Mouse (Mus musculus): ENCODE data around the gene Fgf18. TPM values are rescaled to one million over a fixed set of nuclear protein-coding genes. Genes with fewer than 3 reads are reported as not detected.

Fgf18 gene
- polyA plus RNA-seq, 1 experiment from 2014 or later = 7.2 TPM

GRCm38 (mm10) chr11:33088181-33088580, 59.0 kb downstream of the Fgf18 start:
- no peaks in the 10 kb centered on the region for H3K27me3 ChIP-seq (replicated peaks; ENCODE audit: control insufficient read depth, insufficient read depth, low read length)
- H3K4me2 ChIP-seq (ENCODE audit: low read length) = no peak overlapping the region
- WGBS = 47% methylated on average over 1 of the region's 1 CpGs
- no peaks in the 10 kb centered on the region for H3K36me3 ChIP-seq (ENCODE audit: control insufficient read depth, insufficient read depth, low read length)
- no peaks in the 10 kb centered on the region for H3K4me1 ChIP-seq (ENCODE audit: control insufficient read depth, insufficient read depth, low read depth, low read length)
- no peak for ATAC-seq
- H3K4me3 ChIP-seq (ENCODE audit: low read length) = no peak overlapping the region
- H3K9ac ChIP-seq (ENCODE audit: low read depth, low read length) = no peak overlapping the region
- H3K27ac ChIP-seq (ENCODE audit: low read depth, low read length) = no peak overlapping the region
- no peaks in the 10 kb centered on the region for H3K9me3 ChIP-seq (ENCODE audit: control insufficient read depth, low read length)

DNA sequence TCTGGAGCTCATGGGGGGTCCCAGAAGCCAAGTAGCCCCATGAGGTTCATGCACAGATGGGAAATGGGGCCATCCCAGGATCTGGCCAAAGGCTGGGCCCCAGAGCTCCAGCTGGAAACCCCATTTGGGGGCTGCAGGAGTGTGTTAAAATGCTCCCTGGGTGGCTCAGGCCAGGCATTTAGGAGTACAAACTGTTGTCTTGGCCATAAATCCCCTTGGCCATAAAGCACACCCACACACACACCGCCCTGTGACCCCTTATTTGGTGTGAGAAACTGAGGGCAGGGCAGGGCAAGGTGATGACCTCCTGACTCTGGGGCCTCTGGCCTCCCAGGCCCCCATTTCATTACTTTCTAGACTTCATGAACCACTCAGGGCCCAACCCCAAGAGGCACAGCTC, 61.2 kb downstream of the Fgf18 start:
- H3K27ac ChIP-seq (ENCODE audit: low read depth, low read length) = no peak overlapping the region
- H3K4me3 ChIP-seq (ENCODE audit: low read length) = no peak overlapping the region
- H3K9me3 ChIP-seq (ENCODE audit: control insufficient read depth, low read length) = no peaks in the 10 kb centered on the region
- H3K9ac ChIP-seq (ENCODE audit: low read depth, low read length) = no peak overlapping the region
- H3K36me3 ChIP-seq (ENCODE audit: control insufficient read depth, insufficient read depth, low read length) = no peaks in the 10 kb centered on the region
- H3K4me2 ChIP-seq (ENCODE audit: low read length) = no peak overlapping the region
- no peak for ATAC-seq
- no peaks in the 10 kb centered on the region for H3K27me3 ChIP-seq (replicated peaks; ENCODE audit: control insufficient read depth, insufficient read depth, low read length)
- WGBS = 85% methylated on average over 1 of the region's 1 CpGs
- no peaks in the 10 kb centered on the region for H3K4me1 ChIP-seq (ENCODE audit: control insufficient read depth, insufficient read depth, low read depth, low read length)

- H3K4me3 ChIP-seq (ENCODE audit: low read length) = no peak overlapping the region
- H3K9ac ChIP-seq (ENCODE audit: low read depth, low read length) = no peak overlapping the region
- 92% methylated on average over 4 of the region's 4 CpGs for WGBS
- no peaks in the 10 kb centered on the region for H3K4me1 ChIP-seq (ENCODE audit: control insufficient read depth, insufficient read depth, low read depth, low read length)
- no peaks in the 10 kb centered on the region for H3K9me3 ChIP-seq (ENCODE audit: control insufficient read depth, low read length)
- ATAC-seq = no peak
- no peak overlapping the region for H3K4me2 ChIP-seq (ENCODE audit: low read length)
- H3K27ac ChIP-seq (ENCODE audit: low read depth, low read length) = no peak overlapping the region
- no peaks in the 10 kb centered on the region for H3K36me3 ChIP-seq (ENCODE audit: control insufficient read depth, insufficient read depth, low read length)
- H3K27me3 ChIP-seq (replicated peaks; ENCODE audit: control insufficient read depth, insufficient read depth, low read length) = no peaks in the 10 kb centered on the region
Observed at GRCm38 (mm10) chr11:33085514-33085913, 61.7 kb downstream of the Fgf18 start.

DNA sequence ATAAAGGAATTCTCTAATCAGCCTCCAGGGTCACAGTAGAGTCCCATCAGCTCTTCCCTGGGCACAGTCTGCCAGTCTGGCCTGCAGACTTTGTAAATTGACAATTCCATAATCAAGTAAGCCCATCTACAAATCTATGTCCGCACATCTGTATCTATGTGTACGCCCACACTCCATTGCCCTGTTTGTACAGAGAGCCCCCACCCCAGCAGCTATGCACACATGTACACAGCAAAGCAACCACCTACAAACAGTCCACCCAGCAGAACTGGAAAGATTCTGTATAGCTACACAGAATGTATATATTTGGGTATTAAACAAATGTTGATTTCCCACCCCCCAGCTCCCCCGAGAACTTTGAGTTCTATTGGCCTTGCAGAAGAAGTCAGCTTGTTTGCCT, 62.1 kb downstream of the Fgf18 start:
- 99% methylated on average over 3 of the region's 3 CpGs for WGBS
- ATAC-seq = no peak

DNA sequence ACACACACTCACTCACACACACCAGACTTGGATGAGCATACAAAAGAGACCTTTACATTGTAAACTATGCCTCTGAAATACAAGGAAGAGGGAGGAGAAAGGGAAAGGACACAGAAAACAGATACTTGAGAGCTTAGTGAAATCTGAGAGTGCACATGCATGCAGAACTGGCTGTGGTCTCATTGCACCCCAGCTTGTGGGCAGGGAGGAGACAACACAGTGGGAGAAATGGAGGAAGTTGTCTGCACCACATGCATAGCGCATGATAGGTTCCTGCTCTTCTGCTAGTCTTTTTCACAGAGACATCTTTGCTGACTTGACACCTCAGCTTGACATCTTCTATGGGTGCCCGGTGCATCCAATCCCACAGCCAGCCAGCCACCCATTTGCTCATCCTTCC, 63.2 kb downstream of the Fgf18 start:
- H3K27me3 ChIP-seq (replicated peaks; ENCODE audit: control insufficient read depth, insufficient read depth, low read length) = no peaks in the 10 kb centered on the region
- H3K4me1 ChIP-seq (ENCODE audit: control insufficient read depth, insufficient read depth, low read depth, low read length) = no peaks in the 10 kb centered on the region
- no peak overlapping the region for H3K9ac ChIP-seq (ENCODE audit: low read depth, low read length)
- no peak overlapping the region for H3K4me3 ChIP-seq (ENCODE audit: low read length)
- no peak overlapping the region for H3K4me2 ChIP-seq (ENCODE audit: low read length)
- 74% methylated on average over 2 of the region's 2 CpGs for WGBS
- ATAC-seq = no peak
- H3K27ac ChIP-seq (ENCODE audit: low read depth, low read length) = no peak overlapping the region
- H3K36me3 ChIP-seq (ENCODE audit: control insufficient read depth, insufficient read depth, low read length) = no peaks in the 10 kb centered on the region
- no peaks in the 10 kb centered on the region for H3K9me3 ChIP-seq (ENCODE audit: control insufficient read depth, low read length)

More for the DNA sequence above, 62.1 kb downstream of the Fgf18 start:
- no peaks in the 10 kb centered on the region for H3K36me3 ChIP-seq (ENCODE audit: control insufficient read depth, insufficient read depth, low read length)
- H3K9me3 ChIP-seq (ENCODE audit: control insufficient read depth, low read length) = no peaks in the 10 kb centered on the region
- H3K4me3 ChIP-seq (ENCODE audit: low read length) = no peak overlapping the region
- H3K9ac ChIP-seq (ENCODE audit: low read depth, low read length) = no peak overlapping the region
- no peaks in the 10 kb centered on the region for H3K4me1 ChIP-seq (ENCODE audit: control insufficient read depth, insufficient read depth, low read depth, low read length)
- H3K27ac ChIP-seq (ENCODE audit: low read depth, low read length) = no peak overlapping the region
- H3K27me3 ChIP-seq (replicated peaks; ENCODE audit: control insufficient read depth, insufficient read depth, low read length) = no peaks in the 10 kb centered on the region
- no peak overlapping the region for H3K4me2 ChIP-seq (ENCODE audit: low read length)

- 85% methylated on average over 3 of the region's 3 CpGs for WGBS
- H3K4me1 ChIP-seq (ENCODE audit: control insufficient read depth, insufficient read depth, low read depth, low read length) = peaks cover 6% of the 10 kb centered on the region
- no peaks in the 10 kb centered on the region for H3K27me3 ChIP-seq (replicated peaks; ENCODE audit: control insufficient read depth, insufficient read depth, low read length)
- ATAC-seq = no peak
- no peak overlapping the region for H3K27ac ChIP-seq (ENCODE audit: low read depth, low read length)
- no peak overlapping the region for H3K9ac ChIP-seq (ENCODE audit: low read depth, low read length)
- H3K9me3 ChIP-seq (ENCODE audit: control insufficient read depth, low read length) = no peaks in the 10 kb centered on the region
- no peak overlapping the region for H3K4me3 ChIP-seq (ENCODE audit: low read length)
- H3K4me2 ChIP-seq (ENCODE audit: low read length) = no peak overlapping the region
- H3K36me3 ChIP-seq (ENCODE audit: control insufficient read depth, insufficient read depth, low read length) = no peaks in the 10 kb centered on the region
Observed at GRCm38 (mm10) chr11:33081175-33081574, 66.0 kb downstream of the Fgf18 start.

GRCm38 (mm10) chr11:33080046-33080808, 67.0 kb downstream of the Fgf18 start:
- H3K27me3 ChIP-seq (replicated peaks; ENCODE audit: control insufficient read depth, insufficient read depth, low read length) = no peaks in the 10 kb centered on the region
- no peak overlapping the region for H3K27ac ChIP-seq (ENCODE audit: low read depth, low read length)
- no peak for ATAC-seq
- H3K4me1 ChIP-seq (ENCODE audit: control insufficient read depth, insufficient read depth, low read depth, low read length) = peaks cover 9% of the 10 kb centered on the region
- 65% methylated on average over 16 of the region's 16 CpGs for WGBS
- H3K9me3 ChIP-seq (ENCODE audit: control insufficient read depth, low read length) = no peaks in the 10 kb centered on the region
- no peaks in the 10 kb centered on the region for H3K36me3 ChIP-seq (ENCODE audit: control insufficient read depth, insufficient read depth, low read length)
- no peak overlapping the region for H3K9ac ChIP-seq (ENCODE audit: low read depth, low read length)
- no peak overlapping the region for H3K4me3 ChIP-seq (ENCODE audit: low read length)
- H3K4me2 ChIP-seq (ENCODE audit: low read length) = no peak overlapping the region

- no peaks in the 10 kb centered on the region for H3K27me3 ChIP-seq (replicated peaks; ENCODE audit: control insufficient read depth, insufficient read depth, low read length)
- H3K9me3 ChIP-seq (ENCODE audit: control insufficient read depth, low read length) = no peaks in the 10 kb centered on the region
- no peaks in the 10 kb centered on the region for H3K36me3 ChIP-seq (ENCODE audit: control insufficient read depth, insufficient read depth, low read length)
- WGBS = 71% methylated on average over 6 of the region's 6 CpGs
- no peak overlapping the region for H3K27ac ChIP-seq (ENCODE audit: low read depth, low read length)
- H3K4me2 ChIP-seq (ENCODE audit: low read length) = no peak overlapping the region
- no peak for ATAC-seq
- no peak overlapping the region for H3K4me3 ChIP-seq (ENCODE audit: low read length)
- H3K4me1 ChIP-seq (ENCODE audit: control insufficient read depth, insufficient read depth, low read depth, low read length) = peaks cover 9% of the 10 kb centered on the region
- no peak overlapping the region for H3K9ac ChIP-seq (ENCODE audit: low read depth, low read length)
Observed at GRCm38 (mm10) chr11:33079424-33079823, 67.8 kb downstream of the Fgf18 start.

- WGBS = 29% methylated on average over 7 of the region's 7 CpGs
- Histone ChIP-seq H3K9me3 (ENCODE audit: control insufficient read depth, low read length) (no peaks in the 10 kb centered on the region), H3K4me2 (ENCODE audit: low read length) (no peak overlapping the region), H3K36me3 (ENCODE audit: control insufficient read depth, insufficient read depth, low read length) (no peaks in the 10 kb centered on the region), H3K27ac (ENCODE audit: low read depth, low read length) (no peak overlapping the region; the same call in 1 of the 2 replicates), H3K4me1 (ENCODE audit: control insufficient read depth, insufficient read depth, low read depth, low read length) (peaks cover 9% of the 10 kb centered on the region), H3K27me3 (replicated peaks; ENCODE audit: control insufficient read depth, insufficient read depth, low read length) (no peaks in the 10 kb centered on the region), H3K4me3 (ENCODE audit: low read length) (no peak overlapping the region), H3K9ac (ENCODE audit: low read depth, low read length) (no peak overlapping the region; the same call in 1 of the 2 replicates)
- ATAC-seq = peak; percentile 52
Observed at GRCm38 (mm10) chr11:33078036-33078435, 69.2 kb downstream of the Fgf18 start.
